Mouse (Mus musculus) embryonic fibroblast, embryonic 13.5 days (primary cell): ENCODE results near the gene Gtf2ird1.

Experiments used
- CTCF ChIP-seq: IDR thresholded peaks from 2 replicates; pipeline ENCODE4 v1.5.1; 2011; ENCODE audit warnings: mild to moderate bottlenecking, control low read depth, low read length, moderate library complexity, borderline replicate concordance; ENCODE audit not compliant: insufficient read depth
- POLR2A ChIP-seq: IDR thresholded peaks from 2 replicates; pipeline ENCODE4 v1.6.1; 2011; ENCODE audit warnings: low read depth, mild to moderate bottlenecking, control low read depth, low read length, moderate library complexity

DNA sequence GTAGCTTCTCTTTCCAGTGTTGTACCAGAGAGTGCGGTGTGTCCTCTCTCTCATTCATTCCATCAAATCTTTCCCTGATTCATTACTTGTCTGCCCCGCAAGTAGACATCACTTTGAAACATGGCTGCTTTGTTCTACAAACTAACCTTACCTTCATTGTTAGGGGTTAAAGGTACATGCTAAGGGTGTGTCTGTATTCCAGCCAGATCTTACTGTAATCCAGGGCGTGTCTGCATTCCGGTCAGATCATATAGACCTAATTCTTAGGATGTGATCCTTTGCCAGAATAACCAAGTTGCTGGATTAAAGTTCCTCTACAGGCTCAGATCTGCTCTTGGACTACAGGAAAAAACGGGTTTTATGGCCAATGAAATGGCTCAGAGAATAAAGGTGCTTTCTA lies 36.8 kb downstream of the Gtf2ird1 start:
- TF ChIP-seq POLR2A: no peak
- TF ChIP-seq CTCF: no peak
